Mouse (Mus musculus) lung, postnatal 36 days (tissue): ENCODE data around the gene Lrba.

Experiments used
- DNase-seq: peaks from one replicate; pipeline ENCODE4 v3.0.0; 2022; ENCODE audit warnings: mixed read lengths

Lrba gene

DNA sequence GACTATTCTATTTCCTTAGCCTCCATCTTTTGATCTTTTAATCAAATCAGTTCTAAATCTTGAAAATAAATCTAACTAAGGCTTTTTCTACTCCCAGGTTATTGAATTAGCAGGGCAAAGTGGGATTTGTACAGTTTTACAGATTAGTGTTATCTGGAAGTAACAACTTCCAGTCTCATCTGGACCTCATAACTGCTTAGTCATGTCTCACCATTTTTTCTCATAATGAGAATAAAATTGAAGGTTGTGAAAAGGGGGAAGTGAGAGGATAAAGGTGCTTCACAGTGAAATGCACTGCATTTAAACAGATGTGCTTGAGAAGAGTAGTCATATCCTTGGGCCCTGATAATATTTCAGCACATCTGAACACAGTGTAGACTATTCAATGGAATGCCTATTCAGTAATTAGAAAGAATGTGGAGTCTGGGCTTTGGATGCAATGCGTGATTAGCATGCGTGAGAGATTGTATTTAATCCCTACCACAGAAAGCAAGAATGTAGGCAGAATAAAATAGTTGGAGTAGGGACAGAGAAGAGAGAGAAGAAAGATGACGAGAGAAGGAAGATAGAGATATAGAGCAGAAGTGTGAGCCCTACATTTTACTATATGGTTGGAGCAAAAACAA is 298.5 kb downstream of the Lrba start:
- no peak for DNase-seq

DNA sequence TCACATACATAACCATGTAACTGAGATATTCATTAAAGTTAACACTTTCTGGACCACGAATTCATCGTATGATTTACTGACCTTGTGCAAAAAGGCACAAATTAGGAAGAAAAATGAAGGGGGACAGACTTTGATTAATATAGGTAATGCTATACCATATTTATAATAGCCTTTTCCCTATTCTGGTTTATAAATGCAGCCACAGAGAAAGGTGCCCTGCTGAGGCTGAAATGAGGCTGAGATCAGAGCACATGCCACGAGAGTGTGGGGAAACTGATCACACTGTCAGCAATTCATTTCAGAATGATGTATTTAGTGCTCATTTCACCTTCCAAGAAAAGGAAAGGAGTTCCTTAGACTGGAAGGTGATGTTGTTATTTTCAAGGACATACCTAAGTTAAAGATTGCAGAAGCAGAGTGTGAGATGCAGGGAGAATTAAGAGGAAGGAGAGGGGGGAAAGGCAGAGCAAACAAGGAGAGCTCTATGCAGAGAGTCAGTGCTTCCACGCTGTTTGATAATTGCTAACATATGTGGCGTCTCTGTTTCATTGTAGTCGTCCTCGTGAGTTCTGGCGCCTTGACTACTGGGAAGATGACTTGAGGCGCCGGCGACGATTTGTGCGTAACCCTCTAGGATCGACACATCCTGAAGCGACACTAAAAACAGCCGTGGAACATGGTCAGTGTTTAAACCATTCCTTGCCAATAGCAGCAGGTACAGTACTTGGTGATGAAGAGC is 307.2 kb downstream of the Lrba start:
- no peak for DNase-seq

GRCm38 (mm10) chr3:86536751-86537150 is 312.3 kb downstream of the Lrba start:
- no peak for DNase-seq

DNA sequence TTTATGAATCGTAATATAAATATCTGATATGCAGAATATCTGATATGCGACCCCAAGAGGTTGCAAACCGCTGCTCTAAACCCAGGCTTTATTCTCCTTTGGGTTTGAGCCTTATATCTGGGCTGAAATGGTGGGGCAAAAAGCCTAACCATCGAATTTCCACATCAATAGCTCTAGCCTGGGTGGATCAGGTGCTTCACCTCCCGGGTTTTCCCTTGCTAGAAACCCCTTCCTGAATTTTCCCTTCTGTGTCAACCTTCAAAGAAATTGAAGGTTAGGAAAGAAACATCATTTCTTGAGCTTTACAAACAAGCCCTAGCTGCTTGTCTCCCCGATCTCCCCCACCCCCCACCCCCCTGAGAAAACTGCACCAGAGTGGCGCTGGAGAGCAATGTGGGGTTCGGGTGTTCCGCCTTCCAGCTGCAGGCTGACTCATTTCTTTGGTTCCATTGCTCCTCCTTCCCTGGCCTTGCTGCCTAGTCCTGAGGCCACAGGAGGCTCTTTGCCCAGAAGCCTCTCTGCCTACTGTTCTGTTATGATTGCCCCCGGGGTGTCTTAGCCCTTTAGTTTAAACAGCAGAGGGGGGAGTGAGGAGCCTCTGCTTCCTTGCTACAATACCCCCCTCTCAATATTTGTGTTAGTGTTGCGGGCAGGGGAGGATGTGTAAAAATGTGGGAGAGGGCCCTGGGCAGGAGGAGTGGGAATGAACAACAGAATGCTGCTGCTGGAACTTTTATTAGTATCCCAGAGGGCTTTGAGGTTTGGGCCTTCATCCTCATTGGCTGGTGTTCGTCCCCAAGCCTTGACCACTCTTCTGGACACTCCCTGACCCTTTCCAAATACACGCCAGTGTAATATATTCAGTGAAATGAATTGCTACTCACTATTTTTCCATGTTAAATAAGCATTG is 314.4 kb downstream of the Lrba start:
- no peak for DNase-seq

DNA sequence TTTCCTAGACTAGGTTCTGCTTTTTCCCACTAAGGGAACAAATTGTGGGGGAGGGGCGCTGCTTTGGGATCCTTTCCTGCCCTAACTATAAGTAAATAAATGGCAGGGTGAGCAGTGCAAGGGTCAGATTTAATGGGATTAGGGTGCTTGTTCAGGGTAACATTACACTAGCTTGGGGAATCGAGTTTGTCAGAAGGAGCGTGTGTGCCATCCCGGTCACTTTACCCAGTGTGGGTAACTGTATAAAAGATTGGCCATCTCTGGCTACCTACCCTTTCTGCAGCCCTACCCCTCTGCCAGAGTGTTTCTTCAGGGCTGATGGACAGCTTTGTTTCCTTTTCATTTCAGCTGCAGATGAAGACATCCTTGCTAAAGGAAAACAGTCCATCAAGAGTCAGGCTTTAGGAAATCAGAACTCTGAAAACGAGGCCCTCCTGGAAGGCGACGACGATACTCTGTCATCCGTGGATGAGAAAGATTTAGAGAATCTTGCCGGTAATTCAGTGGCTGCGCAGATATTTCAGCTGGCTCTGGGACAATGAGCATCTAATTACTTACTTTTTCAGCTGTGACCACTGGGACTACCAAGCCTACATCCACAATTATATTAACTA is 315.2 kb downstream of the Lrba start:
- DNase-seq: no peak

DNA sequence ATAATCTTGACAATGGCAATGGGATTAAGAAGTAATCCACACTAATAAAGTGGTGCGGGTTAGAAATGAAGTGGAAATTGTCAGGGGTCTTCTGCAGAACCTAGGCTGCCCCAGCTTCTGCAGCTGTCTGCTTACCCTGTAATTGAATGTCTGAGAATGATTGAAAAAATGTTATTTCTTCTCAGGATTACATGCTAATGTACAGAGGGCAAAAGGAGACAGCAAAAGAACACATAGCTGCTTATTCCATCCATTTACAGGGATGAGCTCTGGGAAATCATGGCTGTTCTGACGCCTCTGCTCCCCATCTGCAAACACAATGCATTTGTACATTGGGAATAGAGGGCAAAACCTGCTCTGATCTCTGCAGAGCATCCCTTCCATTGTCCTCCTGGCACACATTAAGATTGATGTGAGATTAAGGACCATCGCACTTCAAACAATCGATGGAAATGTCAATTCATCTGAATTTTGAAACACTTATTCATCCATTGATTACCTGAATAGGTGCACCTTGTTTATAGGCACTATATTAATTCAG is 316.7 kb downstream of the Lrba start:
- no peak for DNase-seq

GRCm38 (mm10) chr3:86541863-86542397 is 317.4 kb downstream of the Lrba start:
- DNase-seq: no peak

DNA sequence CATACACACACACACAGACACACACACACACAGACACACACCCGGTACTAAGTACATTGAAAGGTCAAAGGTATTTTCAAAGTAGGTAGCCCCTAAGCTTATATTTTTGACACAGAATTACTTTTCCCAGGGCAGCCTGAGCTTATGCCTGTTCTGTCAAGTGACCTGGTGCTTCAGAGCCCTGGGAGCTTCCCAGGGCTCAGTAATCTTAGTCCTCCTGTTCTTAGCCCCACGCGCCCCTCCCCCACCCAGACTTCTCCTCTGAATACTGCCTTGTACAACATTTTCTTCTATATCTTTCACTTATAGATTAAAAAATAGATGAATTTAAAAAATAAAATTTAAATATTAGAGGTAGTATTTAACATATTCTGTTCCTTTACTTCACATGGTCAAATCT is 320.3 kb downstream of the Lrba start:
- DNase-seq: no peak

DNA sequence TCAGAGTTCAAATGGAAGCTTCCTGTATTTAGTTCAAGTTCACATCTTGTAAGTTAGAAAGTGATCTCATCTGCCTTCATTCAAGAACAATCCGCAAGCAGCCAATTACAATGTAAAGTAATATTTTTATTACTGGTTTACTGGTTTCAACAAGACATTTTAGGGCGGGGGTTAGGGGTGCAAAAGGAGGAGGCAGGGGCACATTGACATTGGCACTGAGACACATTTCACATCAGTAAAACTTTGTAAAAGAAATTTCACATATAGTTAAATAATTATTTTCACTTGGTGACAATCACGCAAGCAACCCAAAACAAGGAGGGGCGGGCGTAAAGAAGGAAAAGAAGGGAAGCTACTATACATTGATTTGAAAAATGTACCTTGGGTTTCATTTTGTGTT is 321.5 kb downstream of the Lrba start:
- DNase-seq: no peak

- DNase-seq: peak; percentile 15
Observed at GRCm38 (mm10) chr3:86546471-86547250, 322.2 kb downstream of the Lrba start.

GRCm38 (mm10) chr3:86547251-86547791 is 322.8 kb downstream of the Lrba start:
- DNase-seq: no peak

- DNase-seq: no peak
Observed at GRCm38 (mm10) chr3:86548091-86549015, 323.9 kb downstream of the Lrba start, which contains the start of gene Mab21l2. Mab21l2 (minus strand) TSS chr3:86548629.

- no peak for DNase-seq
Observed at GRCm38 (mm10) chr3:86550301-86551010, 326.0 kb downstream of the Lrba start.

DNA sequence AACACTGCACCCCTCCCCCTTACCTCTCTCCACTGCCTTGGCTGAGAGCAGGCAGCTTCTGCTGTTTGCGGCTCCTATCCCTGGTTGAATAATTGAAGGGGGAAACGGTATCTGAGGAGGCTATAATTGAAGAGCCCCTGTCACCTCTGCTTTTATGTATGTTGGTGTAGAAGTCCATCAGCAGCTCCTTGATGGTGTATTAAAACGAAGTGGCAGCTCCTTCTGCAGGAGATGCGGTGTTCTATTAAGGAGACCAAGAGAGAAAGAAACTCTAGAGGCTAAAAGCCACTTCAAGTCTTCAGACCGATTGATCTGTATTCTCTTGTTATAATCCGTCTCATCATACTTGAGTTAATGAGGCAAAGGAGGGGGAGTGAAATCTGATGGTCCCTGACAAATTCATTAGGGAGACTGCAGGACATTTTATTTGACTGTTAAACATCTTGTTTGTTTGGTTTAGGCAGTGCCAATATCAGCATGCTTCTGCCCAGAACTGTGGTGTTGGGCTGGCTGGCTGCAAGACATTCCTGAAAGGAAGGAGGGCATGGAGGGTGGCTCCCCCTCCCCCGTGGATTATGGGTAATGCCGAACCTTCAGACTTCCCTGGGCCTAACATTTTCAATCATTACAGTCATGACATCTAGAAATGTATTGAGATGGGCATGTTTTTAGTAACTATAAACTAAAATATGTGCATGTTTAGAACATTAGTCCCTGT is 326.7 kb downstream of the Lrba start:
- DNase-seq: no peak

DNA sequence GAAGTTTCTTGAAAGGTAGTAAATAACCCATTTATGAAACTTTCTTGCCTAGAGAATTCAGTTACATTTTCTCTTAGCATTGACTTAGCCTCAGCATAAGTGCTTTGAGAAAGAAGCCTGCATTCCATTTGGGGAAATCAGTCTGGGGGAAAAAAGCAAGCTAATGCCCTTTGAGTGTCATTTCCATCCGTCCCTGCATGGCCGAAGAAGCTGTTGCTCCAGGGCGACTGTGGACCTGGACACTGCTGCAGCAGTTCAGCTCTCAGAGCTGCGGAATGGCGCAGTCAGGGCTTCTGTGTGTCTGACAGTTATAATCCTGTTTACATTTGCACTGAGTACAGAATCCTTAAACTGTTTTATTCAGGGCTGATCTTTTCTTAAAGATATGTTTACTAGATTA is 327.7 kb downstream of the Lrba start:
- DNase-seq: no peak

DNA sequence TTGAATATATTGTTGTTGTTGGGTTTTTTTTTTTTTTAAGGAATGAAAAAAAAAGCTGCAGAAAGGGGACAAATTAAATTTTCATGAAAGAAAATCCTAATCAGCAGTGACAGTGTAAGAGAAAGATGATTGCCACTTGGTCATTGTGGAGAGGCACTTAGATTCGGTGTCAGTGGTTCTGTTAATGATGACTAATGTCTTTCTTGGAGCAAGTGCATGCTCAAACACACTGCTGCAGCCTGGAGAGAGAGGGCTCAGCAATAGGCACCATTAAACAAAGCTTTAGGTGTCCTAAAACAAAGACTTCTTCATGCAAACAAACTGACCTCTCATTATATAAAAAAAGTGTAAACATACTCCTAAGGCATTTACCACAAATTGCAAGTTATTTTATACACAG is 334.5 kb downstream of the Lrba start:
- no peak for DNase-seq

GRCm38 (mm10) chr3:86559635-86560034 is 335.2 kb downstream of the Lrba start:
- no peak for DNase-seq

GRCm38 (mm10) chr3:86560281-86561022 is 336.0 kb downstream of the Lrba start:
- no peak for DNase-seq
